Mouse (Mus musculus) cerebellum, adult 9-10 months (tissue): ENCODE measurements around the gene Xcr1.
A peak's percentile ranks its signal among the peaks of the same experiment; 100 is the strongest.

Experiments
- DNase-seq: peaks from one replicate; pipeline ENCODE4 v3.0.0; 2022

Gene Xcr1

GRCm38 (mm10) chr9:123861929-123862328 lies at the start of gene Xcr1:
Xcr1 (minus strand) TSS chr9:123862029.
- DNase-seq = no peak

GRCm38 (mm10) chr9:123872049-123872448 lies 10.2 kb upstream of the Xcr1 start:
- no peak for DNase-seq

- no peak for DNase-seq
These were observed 7.4 kb upstream of the Xcr1 start for GRCm38 (mm10) chr9:123869167-123869784.

GRCm38 (mm10) chr9:123863641-123864040 lies 1.8 kb upstream of the Xcr1 start:
- DNase-seq = no peak

- DNase-seq = no peak
These were observed 1.2 kb upstream of the Xcr1 start for GRCm38 (mm10) chr9:123862895-123863616.

- no peak for DNase-seq
These were observed 5.0 kb downstream of the Xcr1 start for GRCm38 (mm10) chr9:123856836-123857235.

- DNase-seq = peak; percentile 52
These were observed 9.1 kb downstream of the Xcr1 start for GRCm38 (mm10) chr9:123852449-123853390.

- peak; percentile 99 for DNase-seq
These were observed 9.9 kb downstream of the Xcr1 start, which contains the start of gene Fyco1 for GRCm38 (mm10) chr9:123851713-123852448. Fyco1 (minus strand) TSS chr9:123851899.

GRCm38 (mm10) chr9:123851062-123851712 lies 10.6 kb downstream of the Xcr1 start:
- DNase-seq = peak; percentile 67

- no peak for DNase-seq
These were observed 11.1 kb downstream of the Xcr1 start for GRCm38 (mm10) chr9:123850705-123851061.

- DNase-seq = peak; percentile 38
These were observed 11.7 kb downstream of the Xcr1 start for GRCm38 (mm10) chr9:123849976-123850695.

- DNase-seq = no peak
These were observed 15.3 kb downstream of the Xcr1 start for GRCm38 (mm10) chr9:123846490-123846889.

GRCm38 (mm10) chr9:123845120-123845519 lies 16.7 kb downstream of the Xcr1 start:
- no peak for DNase-seq

GRCm38 (mm10) chr9:123844468-123844867 lies 17.4 kb downstream of the Xcr1 start:
- no peak for DNase-seq

GRCm38 (mm10) chr9:123840243-123840642 lies 21.6 kb downstream of the Xcr1 start:
- no peak for DNase-seq

GRCm38 (mm10) chr9:123835851-123836250 lies 26.0 kb downstream of the Xcr1 start:
- no peak for DNase-seq

- DNase-seq = peak; percentile 90
These were observed 32.9 kb downstream of the Xcr1 start for GRCm38 (mm10) chr9:123828916-123829315.

GRCm38 (mm10) chr9:123826631-123827030 lies 35.2 kb downstream of the Xcr1 start:
- no peak for DNase-seq

GRCm38 (mm10) chr9:123818601-123819000 lies 43.2 kb downstream of the Xcr1 start:
- DNase-seq = no peak

GRCm38 (mm10) chr9:123815996-123816395 lies 45.8 kb downstream of the Xcr1 start:
- DNase-seq = peak; percentile 69

GRCm38 (mm10) chr9:123815444-123815843 lies 46.4 kb downstream of the Xcr1 start:
- DNase-seq = peak; percentile 20
